19 mouse cellular contexts compared by ENCODE assay signal in the genomic region with DNA sequence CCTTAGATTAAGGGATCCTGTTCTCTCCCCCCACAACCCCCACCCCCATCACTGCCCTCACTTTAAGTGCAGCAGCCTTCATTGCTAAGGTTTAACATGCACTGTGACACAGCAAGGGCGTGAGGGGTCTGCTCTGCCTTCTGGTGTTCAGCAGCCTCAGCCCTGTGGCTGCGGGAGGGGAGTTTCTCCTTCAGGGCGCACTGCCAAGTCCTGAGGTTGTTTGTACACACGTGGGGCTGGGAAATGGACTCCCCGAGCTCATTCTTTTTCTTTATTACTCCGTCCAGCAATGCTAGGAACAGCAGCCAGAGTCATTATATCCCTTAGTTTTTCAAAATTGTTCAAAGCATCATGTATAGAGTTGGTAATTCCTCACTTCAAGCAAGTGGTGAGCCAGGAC.
DNase-seq lines count a peak whose midpoint lies in the region; ATAC-seq lines count a peak whose summit lies in the region.
"Had no signal": no experiment of that assay in that cellular context is flagged by ENCODE, and none has a peak within 500 bp of the region (broad histone marks: within the 10 kb centered on the region; RNA-seq: fewer than 3 reads in every experiment).

No protein-coding gene starts in this region.

- no peak for DNase-seq in kidney, adult 8-10 months
- DNase-seq in neural tube, embryonic 10.5 days (ENCODE audit: extremely low spot score, low spot score) = no peak
- DNase-seq in testis, postnatal 10 days (ENCODE audit: low spot score) = no peak
- DNase-seq: adrenal gland, adult 2 months; adrenal gland, postnatal 25 days; cerebellum, adult 11 months; cerebellum, adult 8-10 months; cerebellum, postnatal 14 days; embryo, embryonic 11 days; gastrocnemius, postnatal 14 days had no signal

- no peak overlapping the region for H3K27ac ChIP-seq in kidney, embryonic 14.5 days (ENCODE audit: low read depth, low read length)
- H3K27ac ChIP-seq in neural tube, embryonic 13.5 days (replicated peaks) = no peak overlapping the region
- H3K27ac ChIP-seq in limb, embryonic 12.5 days = no peak overlapping the region
- H3K27ac ChIP-seq in neural tube, embryonic 15.5 days (replicated peaks) = peak overlapping the region; percentile 4; the same call in 1 of the 2 replicates
- H3K27ac ChIP-seq: embryonic facial prominence, embryonic 12.5 days; forebrain, embryonic 12.5 days; hindbrain, embryonic 15.5 days had no signal

- peaks cover 3% of the 10 kb centered on the region; the same call in 1 of the 2 replicates for H3K4me1 ChIP-seq in kidney, embryonic 14.5 days (ENCODE audit: control insufficient read depth, insufficient read depth, low read length)
- H3K4me1 ChIP-seq in neural tube, embryonic 13.5 days (replicated peaks) = peaks cover 9% of the 10 kb centered on the region
- H3K4me1 ChIP-seq in limb, embryonic 12.5 days (replicated peaks) = peaks cover 29% of the 10 kb centered on the region
- H3K4me1 ChIP-seq in neural tube, embryonic 15.5 days = peaks cover 10% of the 10 kb centered on the region
- H3K4me1 ChIP-seq: heart, embryonic 12.5 days had no signal

- ATAC-seq in kidney, embryonic 14.5 days (ENCODE audit: low FRiP score, low TSS enrichment) = peak; percentile 48; the same call in 1 of the 2 replicates
- peak; percentile 56; the same call in 1 of the 2 replicates for ATAC-seq in neural tube, embryonic 13.5 days (ENCODE audit: low read depth)
- 0 out of 2 replicates have a peak, but pooled peaks have one; percentile 47 for ATAC-seq in limb, embryonic 12.5 days (ENCODE audit: insufficient number of reproducible peaks, insufficient read depth, low FRiP score, low TSS enrichment, low read depth)
- ATAC-seq in neural tube, embryonic 15.5 days (ENCODE audit: low FRiP score) = no peak
- ATAC-seq: forebrain, embryonic 16.5 days had no signal

- no peaks in the 10 kb centered on the region for H3K36me3 ChIP-seq in kidney, embryonic 14.5 days (ENCODE audit: control insufficient read depth, insufficient read depth, low read length)
- no peaks in the 10 kb centered on the region for H3K36me3 ChIP-seq in neural tube, embryonic 13.5 days
- no peaks in the 10 kb centered on the region for H3K36me3 ChIP-seq in limb, embryonic 12.5 days
- H3K36me3 ChIP-seq in neural tube, embryonic 15.5 days = no peaks in the 10 kb centered on the region
- H3K36me3 ChIP-seq: embryonic facial prominence, embryonic 12.5 days; forebrain, embryonic 12.5 days; heart, embryonic 12.5 days; hindbrain, embryonic 15.5 days had no signal

- H3K4me3 ChIP-seq in kidney, embryonic 14.5 days (ENCODE audit: low read length) = no peak overlapping the region
- no peak overlapping the region for H3K4me3 ChIP-seq in neural tube, embryonic 13.5 days
- no peak overlapping the region for H3K4me3 ChIP-seq in limb, embryonic 12.5 days (replicated peaks)
- no peak overlapping the region for H3K4me3 ChIP-seq in neural tube, embryonic 15.5 days (replicated peaks)
- H3K4me3 ChIP-seq: embryonic facial prominence, embryonic 12.5 days; forebrain, embryonic 12.5 days; heart, embryonic 12.5 days; hindbrain, embryonic 15.5 days had no signal

- H3K27me3 ChIP-seq in kidney, embryonic 14.5 days (ENCODE audit: control insufficient read depth, insufficient read depth, low read length) = no peaks in the 10 kb centered on the region
- H3K27me3 ChIP-seq in neural tube, embryonic 13.5 days = no peaks in the 10 kb centered on the region
- 0 out of 2 replicates have a peak, but pooled peaks cover 5% of the 10 kb centered on the region for H3K27me3 ChIP-seq in limb, embryonic 12.5 days
- H3K27me3 ChIP-seq in neural tube, embryonic 15.5 days (replicated peaks) = no peaks in the 10 kb centered on the region
- H3K27me3 ChIP-seq: embryonic facial prominence, embryonic 12.5 days; forebrain, embryonic 12.5 days; heart, embryonic 12.5 days; hindbrain, embryonic 15.5 days had no signal

- no peak overlapping the region for H3K9ac ChIP-seq in kidney, embryonic 14.5 days (ENCODE audit: low read depth, low read length)
- no peak overlapping the region for H3K9ac ChIP-seq in neural tube, embryonic 13.5 days
- no peak overlapping the region for H3K9ac ChIP-seq in limb, embryonic 12.5 days (replicated peaks)
- no peak overlapping the region for H3K9ac ChIP-seq in neural tube, embryonic 15.5 days (replicated peaks)
- H3K9ac ChIP-seq: embryonic facial prominence, embryonic 12.5 days; forebrain, embryonic 12.5 days; heart, embryonic 12.5 days; hindbrain, embryonic 15.5 days had no signal

- WGBS in kidney, embryonic 14.5 days = 42% methylated on average over 6 of the region's 6 CpGs
- whole genome bisulfite sequencing in neural tube, embryonic 13.5 days = 37% methylated on average over 6 of the region's 6 CpGs
- 27% methylated on average over 6 of the region's 6 CpGs for WGBS in limb, embryonic 12.5 days
- 37% methylated on average over 6 of the region's 6 CpGs for WGBS in neural tube, embryonic 15.5 days

- H3K9me3 ChIP-seq in kidney, embryonic 14.5 days (ENCODE audit: control insufficient read depth, low read length) = no peaks in the 10 kb centered on the region
- H3K9me3 ChIP-seq in neural tube, embryonic 13.5 days = no peaks in the 10 kb centered on the region
- H3K9me3 ChIP-seq in limb, embryonic 12.5 days = 0 out of 2 replicates have a peak, but pooled peaks cover 4% of the 10 kb centered on the region
- no peaks in the 10 kb centered on the region for H3K9me3 ChIP-seq in neural tube, embryonic 15.5 days (replicated peaks)
- H3K9me3 ChIP-seq: embryonic facial prominence, embryonic 12.5 days; forebrain, embryonic 12.5 days; heart, embryonic 12.5 days; hindbrain, embryonic 15.5 days had no signal

- H3K4me2 ChIP-seq in kidney, embryonic 14.5 days (replicated peaks; ENCODE audit: low read depth, low read length) = no peak overlapping the region
- H3K4me2 ChIP-seq in neural tube, embryonic 13.5 days = no peak overlapping the region
- H3K4me2 ChIP-seq in limb, embryonic 12.5 days = no peak overlapping the region
- H3K4me2 ChIP-seq in neural tube, embryonic 15.5 days = no peak overlapping the region
- H3K4me2 ChIP-seq: embryonic facial prominence, embryonic 12.5 days; forebrain, embryonic 12.5 days; heart, embryonic 12.5 days; hindbrain, embryonic 15.5 days had no signal
